Mouse (Mus musculus) adrenal gland, adult 18-20 months (tissue): Measurements from ENCODE around the gene Dhdh. TPM values are rescaled to one million over a fixed set of nuclear protein-coding genes. Genes with fewer than 3 reads are reported as not detected.

Experiments used
- microRNA-seq, 2 experiments: library from miRNA; unstranded; fragments of <30 nt; microRNA quantifications; one replicate each; pipeline ENCODE4 v1.2.0; 2021; ENCODE audit warnings: borderline number of aligned reads in 2 of 2
- total RNA-seq, 2 experiments: library from RNA; stranded (reverse); gene quantifications; 1 replicate in 1 of 2; 2 replicates in 1 of 2; pipeline ENCODE4 v1.2.3; 2021

Gene Dhdh
- total RNA-seq, 2 experiments from 2014 or later: 73.2 to 77.2 TPM

Small RNA genes within 50 kb of the gene (microRNA-seq; reads per million reads assigned to microRNA genes)
- gene Gm22133: 0.61 to 2.8 reads per million in 2 experiments

Other genes with a start within 250 kb of the Dhdh start
- 1 to 10 TPM; 4.0 to 7.4 TPM for gene Cd37, start 249.7 kb downstream of the Dhdh start, total RNA-seq
- not detected for gene Slc6a16, start 247.7 kb downstream of the Dhdh start, total RNA-seq
- gene Slc6a21, start 211.3 kb downstream of the Dhdh start, total RNA-seq: under 1 TPM in 1 of 2 experiments, not detected in 1; 0.19 TPM
- gene Trpm4, start 155.0 kb downstream of the Dhdh start, total RNA-seq: 10 to 100 TPM in 1 of 2 experiments, 1 to 10 TPM in 1; 7.8 to 11.0 TPM
- under 1 TPM; 0.17 to 0.83 TPM for gene Hrc, start 153.5 kb downstream of the Dhdh start, total RNA-seq
- gene Ppfia3, start 121.8 kb downstream of the Dhdh start, total RNA-seq: 1 to 10 TPM; 1.7 to 3.2 TPM
- gene Lin7b, start 118.2 kb downstream of the Dhdh start, total RNA-seq: 1 to 10 TPM; 1.3 to 1.7 TPM
- gene Snrnp70, start 93.1 kb downstream of the Dhdh start, total RNA-seq: 100 to 1,000 TPM; 262 to 325 TPM
- gene Kcna7, start 83.2 kb downstream of the Dhdh start, total RNA-seq: not detected
- gene Ntf5, start 75.1 kb downstream of the Dhdh start, total RNA-seq: under 1 TPM; 0.17 to 0.45 TPM
- not detected for gene Lhb, start 68.0 kb downstream of the Dhdh start, total RNA-seq
- gene Gys1, start 54.0 kb downstream of the Dhdh start, total RNA-seq: 10 to 100 TPM; 40.4 to 61.6 TPM
- 10 to 100 TPM; 41.9 to 43.3 TPM for gene Ruvbl2, start 50.7 kb downstream of the Dhdh start, total RNA-seq
- gene Ftl1, start 28.9 kb downstream of the Dhdh start, total RNA-seq: 1,000 to 10,000 TPM; 1,437 to 1,911 TPM
- 10 to 100 TPM; 58.2 to 64.3 TPM for gene Bax, start 21.9 kb downstream of the Dhdh start, total RNA-seq
- gene Tulp2, start 6.9 kb downstream of the Dhdh start, total RNA-seq: 1 to 10 TPM in 1 of 2 experiments, under 1 TPM in 1; 0.66 to 2.6 TPM
- gene Gm45808, start 2.0 kb downstream of the Dhdh start, total RNA-seq: 10 to 100 TPM; 42.8 to 43.4 TPM
- 100 to 1,000 TPM; 272 to 283 TPM for gene Nucb1, start 21.6 kb upstream of the Dhdh start, total RNA-seq
- 10 to 100 TPM; 47.1 to 48.6 TPM for gene Ppp1r15a, start 37.5 kb upstream of the Dhdh start, total RNA-seq
- 1 to 10 TPM; 2.5 to 2.7 TPM for gene Plekha4, start 37.5 kb upstream of the Dhdh start, total RNA-seq
- gene Hsd17b14, start 66.1 kb upstream of the Dhdh start, total RNA-seq: 1 to 10 TPM in 1 of 2 experiments, under 1 TPM in 1; 0.83 to 3.0 TPM
- gene Bcat2, start 81.3 kb upstream of the Dhdh start, total RNA-seq: 100 to 1,000 TPM; 164 to 265 TPM
- 1 to 10 TPM in 1 of 2 experiments, not detected in 1; 1.4 TPM for gene Fgf21, start 126.7 kb upstream of the Dhdh start, total RNA-seq
- not detected for gene Fut1, start 128.5 kb upstream of the Dhdh start, total RNA-seq
- under 1 TPM; 0.22 to 0.33 TPM for gene Izumo1, start 133.0 kb upstream of the Dhdh start, total RNA-seq
- 10 to 100 TPM; 16.0 to 27.6 TPM for gene Rasip1, start 138.7 kb upstream of the Dhdh start, total RNA-seq
- 1 to 10 TPM; 2.4 to 7.7 TPM for gene Mamstr, start 151.2 kb upstream of the Dhdh start, total RNA-seq
- under 1 TPM in 1 of 2 experiments, not detected in 1; 0.13 TPM for gene Fut2, start 177.6 kb upstream of the Dhdh start, total RNA-seq
- under 1 TPM; 0.36 to 0.61 TPM for gene Ntn5, start 195.2 kb upstream of the Dhdh start, total RNA-seq
- gene Sec1, start 205.6 kb upstream of the Dhdh start, total RNA-seq: under 1 TPM; 0.23 to 0.35 TPM
- 10 to 100 TPM; 15.8 to 16.9 TPM for gene Car11, start 211.0 kb upstream of the Dhdh start, total RNA-seq
- 10 to 100 TPM; 64.8 to 96.6 TPM for gene Dbp, start 216.3 kb upstream of the Dhdh start, total RNA-seq
- 100 to 1,000 TPM; 934 to 965 TPM for gene Rpl18, start 226.7 kb upstream of the Dhdh start, total RNA-seq
- gene Sphk2, start 229.2 kb upstream of the Dhdh start, total RNA-seq: 10 to 100 TPM; 37.7 to 42.0 TPM
- gene Fam83e, start 232.4 kb upstream of the Dhdh start, total RNA-seq: under 1 TPM; 0.30 to 0.35 TPM
- not detected for gene Spaca4, start 237.0 kb upstream of the Dhdh start, total RNA-seq